ENCODE assay signal across 10 mouse cellular contexts in the genomic region with DNA sequence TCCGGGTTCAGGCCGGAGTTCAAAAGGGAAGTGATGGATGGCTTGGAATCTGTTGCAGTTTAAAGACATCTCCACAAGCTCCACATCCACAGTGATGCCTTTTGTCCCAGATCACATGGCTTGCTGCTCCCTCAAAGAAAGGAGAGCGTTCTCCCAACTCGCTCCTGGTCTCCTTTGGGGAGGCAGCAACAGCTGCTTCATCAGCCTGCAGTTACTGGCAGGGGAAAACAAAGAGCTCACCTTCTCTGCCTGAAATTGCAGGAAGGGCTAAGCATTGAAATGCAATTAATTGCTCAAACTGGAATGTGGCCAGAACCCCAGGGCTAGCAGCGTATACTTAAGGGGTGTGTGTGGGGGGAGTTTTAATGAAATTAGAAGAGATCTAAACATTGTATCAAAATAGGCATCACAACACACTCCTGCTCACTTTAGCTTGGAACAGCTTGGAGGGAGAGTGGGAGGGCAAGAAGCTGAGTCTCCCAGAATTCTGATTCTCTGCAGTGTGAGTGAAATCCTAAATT.
DNase-seq lines count a peak whose midpoint lies in the region; ATAC-seq lines count a peak whose summit lies in the region.
"Had no signal": no experiment of that assay in that cellular context is flagged by ENCODE, and none has a peak within 500 bp of the region (broad histone marks: within the 10 kb centered on the region; RNA-seq: fewer than 3 reads in every experiment).

No protein-coding gene starts in this region.

- H3K4me3 ChIP-seq in forebrain, embryonic 13.5 days, result peak overlapping the region; percentile 12; the same call in 1 of the 2 replicates
- no peak overlapping the region for H3K4me3 ChIP-seq in intestine, embryonic 16.5 days (ENCODE audit: low read length)
- H3K4me3 ChIP-seq: liver, embryonic 15.5 days had no signal

- 0 out of 2 replicates have a peak overlapping the region, but pooled peaks have one; percentile 17 for H3K9ac ChIP-seq in forebrain, embryonic 13.5 days
- H3K9ac ChIP-seq in intestine, embryonic 16.5 days (ENCODE audit: low read depth, low read length), result no peak overlapping the region
- H3K9ac ChIP-seq: liver, embryonic 15.5 days had no signal

- H3K27me3 ChIP-seq in forebrain, embryonic 13.5 days, result peaks cover 48% of the 10 kb centered on the region
- H3K27me3 ChIP-seq in intestine, embryonic 16.5 days (replicated peaks; ENCODE audit: control insufficient read depth, insufficient read depth, low read length), result no peaks in the 10 kb centered on the region; the same call in 1 of the 2 replicates
- H3K27me3 ChIP-seq: liver, embryonic 15.5 days had no signal

- no peak overlapping the region for H3K27ac ChIP-seq in forebrain, embryonic 13.5 days
- H3K27ac ChIP-seq in intestine, embryonic 16.5 days (ENCODE audit: low read length), result no peak overlapping the region
- H3K27ac ChIP-seq: liver, embryonic 15.5 days had no signal

- intact Hi-C loops in left cerebral cortex, postnatal 4 days (cut with DNase I), result no loop called here
- intact Hi-C loops in heart, postnatal 25 days (cut with DNase I), result no loop called here

- peak overlapping the region; percentile 45 for H3K4me2 ChIP-seq in forebrain, embryonic 13.5 days
- H3K4me2 ChIP-seq in intestine, embryonic 16.5 days (ENCODE audit: low read depth, low read length), result no peak overlapping the region
- H3K4me2 ChIP-seq: liver, embryonic 15.5 days had no signal

- no peaks in the 10 kb centered on the region for H3K9me3 ChIP-seq in forebrain, embryonic 13.5 days (replicated peaks)
- H3K9me3 ChIP-seq in intestine, embryonic 16.5 days (ENCODE audit: control insufficient read depth, low read length), result no peaks in the 10 kb centered on the region
- H3K9me3 ChIP-seq: liver, embryonic 15.5 days had no signal

- peaks cover 15% of the 10 kb centered on the region for H3K4me1 ChIP-seq in forebrain, embryonic 13.5 days
- no peaks in the 10 kb centered on the region for H3K4me1 ChIP-seq in intestine, embryonic 16.5 days (ENCODE audit: control insufficient read depth, insufficient read depth, low read length)

- no peaks in the 10 kb centered on the region for H3K36me3 ChIP-seq in forebrain, embryonic 13.5 days (ENCODE audit: poor library complexity, severe bottlenecking)
- H3K36me3 ChIP-seq in intestine, embryonic 16.5 days (ENCODE audit: control insufficient read depth, insufficient read depth, low read length), result no peaks in the 10 kb centered on the region
- H3K36me3 ChIP-seq: liver, embryonic 15.5 days had no signal

- WGBS in forebrain, embryonic 13.5 days, result 8% methylated on average over 5 of the region's 5 CpGs
- WGBS in intestine, embryonic 16.5 days, result 39% methylated on average over 5 of the region's 5 CpGs

- DNase-seq in layer of hippocampus, adult 18-20 months (ENCODE audit: low spot score in 2 of 2), result peak; percentile 8 to 51
- no peak for DNase-seq in layer of hippocampus, postnatal 14 days (ENCODE audit: low spot score in 2 of 2)
- peak; percentile 13 for DNase-seq in left cerebral cortex, postnatal 4 days
- DNase-seq in right cerebral cortex, postnatal 10 days (ENCODE audit: low spot score in 2 of 2), result peak; percentile 36 to 61
- no peak for DNase-seq in heart, postnatal 25 days (ENCODE audit: low spot score)
- DNase-seq: cerebellum, adult 2 months had no signal

- ATAC-seq in forebrain, embryonic 13.5 days, result peak; percentile 78; the same call in 1 of the 2 replicates
- ATAC-seq in inflammation-experienced regulatory T-cells, adult 6 months, result no peak
- ATAC-seq in intestine, embryonic 16.5 days, result no peak

Comparison
In these comparisons a context has a peak if more than half of its experiments do, and no peak if none do; other contexts are left out.
1. DNase-seq: peak in layer of hippocampus, adult 18-20 months (2 of 2), left cerebral cortex, postnatal 4 days (single experiment) and right cerebral cortex, postnatal 10 days (2 of 2); none in layer of hippocampus, postnatal 14 days (0 of 2) and heart, postnatal 25 days (single experiment).